Mouse (Mus musculus) heart, embryonic 11.5 days (tissue): ENCODE data around the gene Gcn1l1. TPM values are rescaled to one million over a fixed set of nuclear protein-coding genes. Genes with fewer than 3 reads are reported as not detected.

ENCODE experiments used
- ATAC-seq: fragments of 200-750 bp; cut with Nextera tagmentation; replicated peaks from 2 replicates; pipeline ENCODE4 v1.8.0; 2017; ENCODE audit warnings: moderate library complexity; ENCODE audit not compliant: insufficient number of reproducible peaks, low FRiP score, low TSS enrichment
- H3K27ac ChIP-seq: fragments of 300-500 bp; sonication (generic); 2 replicates; pipeline ENCODE4 v1.5.1; 2014; ENCODE audit warnings: mild to moderate bottlenecking, low read depth, low read length
- H3K27me3 ChIP-seq: fragments of 300-500 bp; sonication (generic); 2 replicates; pipeline ENCODE4 v1.6.1; 2014; ENCODE audit warnings: mild to moderate bottlenecking, low read length, mixed read lengths; ENCODE audit not compliant: control insufficient read depth, insufficient read depth
- H3K36me3 ChIP-seq: fragments of 300-500 bp; sonication (generic); 2 replicates; pipeline ENCODE4 v1.6.1; 2014; ENCODE audit warnings: mild to moderate bottlenecking, low read length, moderate library complexity, mixed read lengths; ENCODE audit not compliant: control insufficient read depth, insufficient read depth
- H3K4me1 ChIP-seq: fragments of 300-500 bp; sonication (generic); 2 replicates; pipeline ENCODE4 v1.6.1; 2014; ENCODE audit warnings: low read length; ENCODE audit not compliant: control insufficient read depth, insufficient read depth
- H3K4me2 ChIP-seq: fragments of 300-500 bp; sonication (generic); 2 replicates; pipeline ENCODE4 v1.6.1; 2014; ENCODE audit warnings: mild to moderate bottlenecking, moderate library complexity
- H3K4me3 ChIP-seq: fragments of 300-500 bp; sonication (generic); 2 replicates; pipeline ENCODE4 v1.5.1; 2014; ENCODE audit warnings: low read depth, low read length
- H3K9ac ChIP-seq: fragments of 300-500 bp; sonication (generic); 2 replicates; pipeline ENCODE4 v1.6.1; 2014; ENCODE audit warnings: mild to moderate bottlenecking, low read depth, low read length, moderate library complexity
- H3K9me3 ChIP-seq: fragments of 300-500 bp; sonication (generic); replicated peaks from 2 replicates; pipeline ENCODE4 v1.6.1; 2016; ENCODE audit warnings: low read length; ENCODE audit not compliant: control insufficient read depth
- WGBS: fragments of 180-500 bp; shearing (Covaris S2); extraction: QIAGEN DNeasy Blood & Tissue Kit; methylation state at CpG from one replicate; pipeline ENCODE4 v1.1.7; 2014; ENCODE audit not compliant: insufficient replicate concordance; 5-methylcytosine and 5-hydroxymethylcytosine counted together
- polyA plus RNA-seq: library from polyadenylated mRNA; unstranded; fragments of >200 nt; fragmentation: Nextera tagmentation; extraction: Ambion mirVana; gene quantifications from 2 replicates; pipeline ENCODE4 v1.2.1, GENCODE M21; 2014

The Gcn1l1 gene
- polyA plus RNA-seq, 1 experiment from 2014 or later = 33.5 TPM

- Histone ChIP-seq H3K4me1 (no peaks in the 10 kb centered on the region; the same call in 1 of the 2 replicates), H3K9me3 (no peaks in the 10 kb centered on the region), H3K27ac (no peak overlapping the region), H3K4me3 (no peak overlapping the region), H3K9ac (no peak overlapping the region), H3K27me3 (no peaks in the 10 kb centered on the region), H3K4me2 (no peak overlapping the region), H3K36me3 (peaks cover 62% of the 10 kb centered on the region)
- WGBS = 81% methylated on average over 11 of the region's 11 CpGs
- no peak for ATAC-seq
Measured at GRCm38 (mm10) chr5:115591028-115591427, 26.0 kb downstream of the Gcn1l1 start.

GRCm38 (mm10) chr5:115591506-115591905 lies 26.5 kb downstream of the Gcn1l1 start:
- 95% methylated on average over 2 of the region's 2 CpGs for WGBS
- H3K4me2 ChIP-seq = no peak overlapping the region

GRCm38 (mm10) chr5:115603561-115603960 lies 38.5 kb downstream of the Gcn1l1 start:
- no peak for ATAC-seq
- H3K27me3 ChIP-seq = no peaks in the 10 kb centered on the region

More at GRCm38 (mm10) chr5:115591506-115591905, 26.5 kb downstream of the Gcn1l1 start:
- H3K4me3 ChIP-seq = no peak overlapping the region
- no peak overlapping the region for H3K9ac ChIP-seq
- no peak overlapping the region for H3K27ac ChIP-seq
- H3K27me3 ChIP-seq = no peaks in the 10 kb centered on the region
- no peaks in the 10 kb centered on the region; the same call in 1 of the 2 replicates for H3K4me1 ChIP-seq
- no peaks in the 10 kb centered on the region for H3K9me3 ChIP-seq
- ATAC-seq = no peak
- peaks cover 60% of the 10 kb centered on the region for H3K36me3 ChIP-seq

GRCm38 (mm10) chr5:115611566-115611965 lies 46.5 kb downstream of the Gcn1l1 start:
- Histone ChIP-seq H3K27me3 (no peaks in the 10 kb centered on the region), H3K27ac (peak overlapping the region; percentile 29; the same call in 1 of the 2 replicates), H3K9me3 (no peaks in the 10 kb centered on the region), H3K4me2 (no peak overlapping the region), H3K4me3 (no peak overlapping the region), H3K9ac (no peak overlapping the region), H3K4me1 (no peaks in the 10 kb centered on the region), H3K36me3 (peaks cover 67% of the 10 kb centered on the region)
- ATAC-seq = peak; percentile 38; the same call in 1 of the 2 replicates
- 90% methylated on average over 11 of the region's 11 CpGs for WGBS

More at GRCm38 (mm10) chr5:115603561-115603960, 38.5 kb downstream of the Gcn1l1 start:
- Histone ChIP-seq H3K4me3 (no peak overlapping the region), H3K4me1 (no peaks in the 10 kb centered on the region), H3K9me3 (no peaks in the 10 kb centered on the region), H3K9ac (no peak overlapping the region), H3K4me2 (no peak overlapping the region), H3K27ac (no peak overlapping the region), H3K36me3 (peaks cover 60% of the 10 kb centered on the region)
- 92% methylated on average over 6 of the region's 6 CpGs for WGBS

- H3K27me3 ChIP-seq = no peaks in the 10 kb centered on the region
- no peak overlapping the region for H3K4me2 ChIP-seq
- H3K9ac ChIP-seq = no peak overlapping the region
- no peak for ATAC-seq
- no peaks in the 10 kb centered on the region for H3K9me3 ChIP-seq
- H3K4me3 ChIP-seq = no peak overlapping the region
- H3K27ac ChIP-seq = no peak overlapping the region
- peaks cover 72% of the 10 kb centered on the region for H3K36me3 ChIP-seq
- no peaks in the 10 kb centered on the region for H3K4me1 ChIP-seq
- WGBS = 89% methylated on average over 9 of the region's 9 CpGs
Measured at GRCm38 (mm10) chr5:115613332-115613731, 48.3 kb downstream of the Gcn1l1 start.

GRCm38 (mm10) chr5:115614948-115615347 lies 49.9 kb downstream of the Gcn1l1 start:
- WGBS = 74% methylated on average over 7 of the region's 7 CpGs

GRCm38 (mm10) chr5:115619690-115620089 lies 54.6 kb downstream of the Gcn1l1 start:
- no peak overlapping the region for H3K27ac ChIP-seq
- no peaks in the 10 kb centered on the region for H3K9me3 ChIP-seq
- no peak for ATAC-seq
- H3K27me3 ChIP-seq = no peaks in the 10 kb centered on the region
- no peak overlapping the region for H3K4me2 ChIP-seq
- 88% methylated on average over 15 of the region's 15 CpGs for WGBS
- H3K36me3 ChIP-seq = peaks cover 41% of the 10 kb centered on the region
- H3K4me3 ChIP-seq = no peak overlapping the region
- no peak overlapping the region for H3K9ac ChIP-seq
- H3K4me1 ChIP-seq = no peaks in the 10 kb centered on the region

More at GRCm38 (mm10) chr5:115614948-115615347, 49.9 kb downstream of the Gcn1l1 start:
- H3K9ac ChIP-seq = no peak overlapping the region
- no peak overlapping the region for H3K27ac ChIP-seq
- no peaks in the 10 kb centered on the region for H3K4me1 ChIP-seq
- peaks cover 71% of the 10 kb centered on the region for H3K36me3 ChIP-seq
- no peaks in the 10 kb centered on the region for H3K27me3 ChIP-seq
- H3K9me3 ChIP-seq = no peaks in the 10 kb centered on the region
- ATAC-seq = no peak
- H3K4me2 ChIP-seq = no peak overlapping the region
- H3K4me3 ChIP-seq = no peak overlapping the region

GRCm38 (mm10) chr5:115622686-115623085 lies 57.6 kb downstream of the Gcn1l1 start:
- H3K27ac ChIP-seq = no peak overlapping the region

GRCm38 (mm10) chr5:115623694-115624440 lies 58.8 kb downstream of the Gcn1l1 start:
- no peak for ATAC-seq
- no peak overlapping the region for H3K4me2 ChIP-seq
- no peak overlapping the region for H3K4me3 ChIP-seq
- H3K9ac ChIP-seq = no peak overlapping the region
- H3K27me3 ChIP-seq = no peaks in the 10 kb centered on the region
- no peaks in the 10 kb centered on the region for H3K9me3 ChIP-seq
- no peak overlapping the region for H3K27ac ChIP-seq
- peaks cover 15% of the 10 kb centered on the region for H3K36me3 ChIP-seq
- WGBS = 86% methylated on average over 9 of the region's 9 CpGs
- H3K4me1 ChIP-seq = no peaks in the 10 kb centered on the region

More at GRCm38 (mm10) chr5:115622686-115623085, 57.6 kb downstream of the Gcn1l1 start:
- Histone ChIP-seq H3K27me3 (no peaks in the 10 kb centered on the region), H3K4me2 (no peak overlapping the region), H3K4me1 (no peaks in the 10 kb centered on the region), H3K36me3 (peaks cover 20% of the 10 kb centered on the region), H3K9ac (no peak overlapping the region), H3K9me3 (no peaks in the 10 kb centered on the region), H3K4me3 (no peak overlapping the region)
- ATAC-seq = no peak
- 89% methylated on average over 7 of the region's 7 CpGs for WGBS
